Mouse (Mus musculus): ENCODE results near the gene Zfp426. TPM values are rescaled to one million over a fixed set of nuclear protein-coding genes. Genes with fewer than 3 reads are reported as not detected.

The Zfp426 gene
- 10 to 100 TPM; 30.0 to 33.5 TPM for total RNA-seq (2021)

DNA sequence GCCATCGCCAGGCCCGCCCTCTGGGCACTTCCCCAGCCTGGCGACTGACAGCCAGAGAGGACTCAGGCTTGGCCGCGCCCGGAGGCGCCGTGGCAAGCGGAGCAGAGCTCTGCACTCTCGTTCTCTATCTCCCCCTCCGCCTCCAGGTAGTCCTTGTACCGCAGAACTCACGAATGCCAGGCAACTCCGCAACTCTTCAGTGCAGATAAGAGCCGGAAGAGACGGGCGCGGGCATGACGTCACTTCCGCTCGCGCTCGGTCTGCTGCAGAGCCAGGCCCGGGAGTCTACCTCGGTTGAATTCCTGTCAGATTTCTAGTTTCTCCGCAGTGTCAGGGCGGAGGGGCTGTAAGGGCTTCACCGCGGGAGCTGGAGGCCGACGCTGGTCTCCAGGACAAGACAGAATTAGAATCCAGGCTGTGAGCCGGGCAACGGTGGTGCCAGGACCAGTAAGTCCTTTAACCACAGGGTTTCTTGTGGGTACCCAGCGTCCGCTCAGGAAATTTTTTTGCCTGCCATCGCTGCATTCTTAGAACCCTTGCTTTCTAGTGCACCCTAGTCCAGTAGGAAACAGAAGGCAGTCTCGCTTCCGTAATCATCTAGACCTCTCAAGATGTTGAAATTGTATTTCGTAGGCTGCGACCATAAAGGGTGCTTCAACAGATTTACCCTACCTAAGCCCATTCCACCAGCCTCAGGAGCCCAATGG, at the start of gene Zfp426:
Gene Zfp426, minus strand, starts transcription at position 220 of the 707 bp plus-strand sequence.
- peak; percentile 79 to 91 for DNase-seq (ENCODE audit: extremely low spot score in 1 of 2, low spot score in 2 of 2)
- intact Hi-C loops (cut with DNase I): loop anchor here (10.0 kb wide), 1 partner anchor 92 kb away; the partner anchor contains the start of gene Zfp846

DNA sequence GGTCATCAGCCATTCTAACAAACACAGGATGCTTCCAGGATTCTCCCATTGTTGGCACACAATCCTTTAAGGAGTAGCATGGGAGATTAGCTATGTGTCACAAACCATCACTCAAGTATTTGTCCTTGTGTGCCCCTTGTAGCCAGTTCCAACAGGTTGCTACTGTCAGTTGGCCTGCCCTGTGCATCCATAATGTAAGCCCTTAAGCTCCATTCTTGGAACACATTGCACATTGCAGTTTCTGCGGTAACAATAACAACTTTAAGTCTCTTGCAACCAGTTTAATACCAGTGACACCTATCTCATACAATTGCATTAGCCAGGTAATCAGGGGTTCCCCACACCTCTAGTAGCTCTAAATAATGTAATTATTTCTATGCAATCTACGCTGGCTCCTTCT, 44.1 kb upstream of the Zfp426 start:
- intact Hi-C loops (cut with DNase I): no loop called here
- DNase-seq (ENCODE audit: extremely low spot score in 1 of 2, low spot score in 2 of 2): no peak

DNA sequence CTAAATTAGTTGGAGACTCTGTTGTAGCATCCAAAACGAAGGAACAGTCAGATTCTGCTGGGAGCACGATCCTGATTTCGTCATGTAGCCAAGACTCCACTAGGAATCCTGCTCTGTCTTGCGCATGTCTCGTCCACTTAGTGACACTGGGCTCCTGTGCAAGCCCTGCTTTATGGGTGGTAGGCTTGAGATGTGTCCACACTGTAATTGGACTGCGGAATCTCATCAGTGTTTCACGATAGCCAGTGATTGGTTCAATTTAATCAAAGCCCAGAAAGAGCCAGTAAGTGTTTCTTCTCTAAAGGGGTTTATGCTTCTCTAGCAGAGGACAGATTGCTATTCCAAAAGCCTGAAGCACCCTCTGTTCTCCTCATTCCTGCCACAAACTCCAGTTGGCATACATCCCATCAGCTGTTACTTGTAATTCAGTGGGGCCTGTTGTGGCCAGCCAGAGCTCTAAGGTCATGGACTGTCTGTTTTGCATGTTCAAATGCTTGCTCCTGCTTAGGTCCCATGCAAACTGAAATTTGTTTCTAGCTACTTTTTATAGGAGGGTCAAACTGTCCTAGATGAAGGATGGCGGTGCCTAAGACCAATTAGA, 41.9 kb upstream of the Zfp426 start:
- peak; percentile 44 to 45 for DNase-seq (ENCODE audit: extremely low spot score in 1 of 2, low spot score in 2 of 2)
- intact Hi-C loops (cut with DNase I): no loop called here

- peak; percentile 91 to 95 for DNase-seq (ENCODE audit: extremely low spot score in 1 of 2, low spot score in 2 of 2)
- intact Hi-C loops (cut with DNase I): no loop called here
Measured at GRCm38 (mm10) chr9:20521306-20521957, 28.9 kb upstream of the Zfp426 start, which contains the start of gene Zfp266. Gene Zfp266, minus strand, starts transcription at chr9:20521417.

DNA sequence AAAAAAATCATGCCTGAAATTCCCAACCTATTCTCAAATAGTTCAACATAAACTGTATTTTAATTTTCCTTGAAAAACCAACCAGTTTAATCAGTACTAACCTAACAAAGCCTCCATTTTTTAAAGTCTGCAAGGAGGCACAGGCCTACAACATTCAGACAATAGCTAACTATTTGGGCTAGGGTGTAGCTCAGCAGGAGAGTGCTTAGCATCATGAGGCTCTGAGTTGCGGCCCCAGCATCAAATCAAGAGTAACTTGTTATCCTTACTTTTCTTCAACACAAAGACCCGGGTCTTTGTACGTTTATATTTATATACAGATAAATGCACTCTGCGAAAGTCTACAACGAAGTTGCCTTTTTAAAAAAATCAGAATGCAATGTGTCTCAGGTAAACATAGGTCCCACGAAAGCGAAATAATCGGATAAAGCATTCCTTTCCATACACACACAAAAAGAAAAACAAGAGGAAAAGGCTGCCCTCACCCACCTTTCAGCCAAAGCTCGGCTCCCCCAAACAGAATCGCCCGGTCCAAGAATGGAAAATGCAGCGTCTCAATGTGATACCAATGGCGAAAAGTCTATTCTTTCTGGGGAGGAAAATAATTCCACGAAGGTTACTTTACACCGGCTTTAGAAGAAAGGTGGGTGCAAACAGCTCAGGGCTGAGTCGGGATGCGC, 28.1 kb upstream of the Zfp426 start:
- DNase-seq (ENCODE audit: extremely low spot score in 1 of 2, low spot score in 2 of 2): no peak
- intact Hi-C loops (cut with DNase I): no loop called here

DNA sequence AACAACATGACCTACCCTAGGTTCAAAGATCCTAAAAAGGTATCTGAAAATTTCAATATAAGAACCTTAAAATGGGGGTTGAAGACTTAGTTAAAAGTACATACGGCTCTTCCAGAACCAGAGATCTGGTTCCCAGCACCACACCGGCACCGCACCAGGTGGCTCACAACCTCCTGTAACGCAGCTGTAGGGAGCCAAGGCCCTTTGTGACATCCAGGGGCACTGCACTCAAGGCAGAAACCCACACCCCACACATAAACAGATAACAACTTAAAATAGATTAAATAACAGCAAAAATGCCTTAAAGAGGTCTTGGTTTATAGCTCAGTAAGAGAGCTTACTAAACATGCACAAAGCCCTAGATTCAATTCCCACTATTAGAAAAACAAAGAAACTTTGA, 27.4 kb upstream of the Zfp426 start:
- no peak for DNase-seq (ENCODE audit: extremely low spot score in 1 of 2, low spot score in 2 of 2)
- intact Hi-C loops (cut with DNase I): no loop called here

- no peak for DNase-seq (ENCODE audit: extremely low spot score in 1 of 2, low spot score in 2 of 2)
- intact Hi-C loops (cut with DNase I): no loop called here
Measured at GRCm38 (mm10) chr9:20518708-20519107, 26.2 kb upstream of the Zfp426 start.

- intact Hi-C loops (cut with DNase I): no loop called here
- no peak for DNase-seq (ENCODE audit: extremely low spot score in 1 of 2, low spot score in 2 of 2)
Measured at GRCm38 (mm10) chr9:20517727-20518126, 25.2 kb upstream of the Zfp426 start.

- intact Hi-C loops (cut with DNase I): no loop called here
- DNase-seq (ENCODE audit: extremely low spot score in 1 of 2, low spot score in 2 of 2): no peak
Measured at GRCm38 (mm10) chr9:20514016-20514415, 21.5 kb upstream of the Zfp426 start.

DNA sequence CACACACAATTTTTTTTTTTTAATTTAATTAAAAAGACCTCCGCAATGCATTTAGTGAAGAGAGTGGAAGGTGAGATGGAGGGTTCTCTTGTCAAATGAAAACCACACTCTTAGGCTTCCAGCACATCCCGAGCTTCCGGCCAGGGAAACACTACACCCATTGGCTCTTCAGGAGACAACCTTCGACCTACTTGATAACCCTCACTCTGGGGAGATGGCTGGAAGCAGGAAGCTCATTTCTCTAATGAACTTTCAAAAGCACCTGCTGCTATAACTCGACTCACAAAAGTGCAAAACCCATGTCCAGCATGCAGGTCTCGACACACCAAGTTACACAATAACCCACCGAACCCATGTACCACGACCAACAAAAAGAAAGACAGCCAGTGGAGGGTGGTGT, 20.2 kb upstream of the Zfp426 start:
- intact Hi-C loops (cut with DNase I): no loop called here
- DNase-seq (ENCODE audit: extremely low spot score in 1 of 2, low spot score in 2 of 2): no peak

DNA sequence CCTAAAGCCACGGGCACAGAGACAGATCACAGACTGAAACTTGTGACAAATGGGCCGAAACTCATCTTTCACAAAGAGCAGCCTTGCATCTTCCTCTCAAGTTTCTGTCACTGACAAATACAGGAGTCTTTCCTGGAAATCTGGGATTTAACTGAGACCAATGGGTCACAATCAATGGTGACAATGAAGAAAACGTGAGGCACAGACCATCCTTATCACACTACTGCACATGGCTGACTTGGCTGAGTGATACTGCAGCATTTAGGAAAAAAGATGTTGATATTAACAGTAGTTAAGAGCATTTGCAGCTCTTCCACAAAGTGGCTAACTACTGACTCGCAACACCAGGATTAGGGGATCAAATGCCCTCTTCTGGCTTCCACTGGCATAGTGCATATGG, 19.1 kb upstream of the Zfp426 start:
- no peak for DNase-seq (ENCODE audit: extremely low spot score in 1 of 2, low spot score in 2 of 2)
- intact Hi-C loops (cut with DNase I): no loop called here

GRCm38 (mm10) chr9:20510346-20510745, 17.8 kb upstream of the Zfp426 start:
- no peak for DNase-seq (ENCODE audit: extremely low spot score in 1 of 2, low spot score in 2 of 2)
- intact Hi-C loops (cut with DNase I): no loop called here

GRCm38 (mm10) chr9:20509676-20510075, 17.1 kb upstream of the Zfp426 start:
- DNase-seq (ENCODE audit: extremely low spot score in 1 of 2, low spot score in 2 of 2): no peak
- intact Hi-C loops (cut with DNase I): no loop called here

DNA sequence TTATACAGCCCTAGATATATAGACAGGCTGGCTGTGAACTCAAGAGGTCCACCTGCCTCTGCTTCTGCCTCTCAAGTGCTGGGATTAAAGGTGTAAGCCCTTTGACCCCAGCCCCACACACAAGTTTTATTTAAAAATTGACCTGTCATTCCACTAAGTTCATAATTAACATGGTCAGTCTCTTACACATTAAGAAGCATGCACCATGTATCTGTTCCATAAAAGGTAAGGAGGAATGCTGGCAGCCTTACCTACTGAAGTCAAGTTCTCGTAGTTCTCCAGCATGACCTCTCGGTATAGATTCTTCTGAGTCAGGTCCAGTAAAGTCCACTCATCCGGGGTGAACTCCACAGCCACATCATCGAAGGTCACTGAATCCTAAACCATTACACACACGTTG, 12.3 kb upstream of the Zfp426 start:
- intact Hi-C loops (cut with DNase I): no loop called here
- DNase-seq (ENCODE audit: extremely low spot score in 1 of 2, low spot score in 2 of 2): no peak

DNA sequence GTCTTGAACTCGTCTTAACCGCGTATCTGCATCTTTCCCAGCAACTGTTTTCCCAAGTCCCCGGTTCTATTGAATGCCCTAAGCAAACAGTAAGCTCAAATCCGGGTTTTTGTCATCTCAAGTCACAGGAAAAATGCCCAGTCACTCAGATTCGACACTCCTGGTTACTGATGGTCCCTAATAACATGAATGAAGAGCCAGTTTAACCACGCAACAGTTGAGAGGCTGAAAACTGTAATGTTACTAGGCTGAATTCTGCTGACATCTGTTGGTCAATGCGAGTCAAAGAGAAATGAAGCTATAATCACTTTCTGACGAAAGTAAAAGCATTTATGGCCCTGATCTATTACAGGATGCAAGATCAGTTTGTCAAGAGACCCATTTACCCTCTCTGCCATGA, 735 bp upstream of the Zfp426 start:
- intact Hi-C loops (cut with DNase I): loop anchor here (10.0 kb wide), 1 partner anchor 92 kb away; the partner anchor contains the start of gene Zfp846
- DNase-seq (ENCODE audit: extremely low spot score in 1 of 2, low spot score in 2 of 2): no peak

- no peak for DNase-seq (ENCODE audit: extremely low spot score in 1 of 2, low spot score in 2 of 2)
- intact Hi-C loops (cut with DNase I): loop anchor here (10.0 kb wide), 1 partner anchor 93 kb away; the partner anchor contains the start of gene Zfp846
Measured at GRCm38 (mm10) chr9:20491858-20492526, 554 bp downstream of the Zfp426 start.

GRCm38 (mm10) chr9:20489536-20489935, 3.0 kb downstream of the Zfp426 start:
- no peak for DNase-seq (ENCODE audit: extremely low spot score in 1 of 2, low spot score in 2 of 2)
- intact Hi-C loops (cut with DNase I): no loop called here

DNA sequence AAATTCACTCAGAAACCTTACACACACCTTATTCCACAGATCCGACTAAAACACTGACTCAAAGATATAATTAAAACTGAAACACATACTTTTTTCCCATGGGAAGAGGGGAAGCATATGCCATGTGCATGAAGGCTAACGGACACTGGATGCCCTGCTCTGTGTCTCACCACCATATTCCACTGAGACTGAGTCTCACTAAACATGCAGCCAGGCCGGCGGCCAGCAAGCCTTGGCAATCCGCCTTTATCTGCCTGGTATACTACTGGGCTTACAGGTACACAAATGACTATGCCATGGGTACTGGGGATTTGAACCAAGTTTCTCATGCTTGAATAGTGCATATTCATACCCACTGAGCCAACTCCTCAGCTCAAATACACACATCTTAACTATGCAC, 13.2 kb downstream of the Zfp426 start:
- no peak for DNase-seq (ENCODE audit: extremely low spot score in 1 of 2, low spot score in 2 of 2)
- intact Hi-C loops (cut with DNase I): no loop called here

- intact Hi-C loops (cut with DNase I): no loop called here
- DNase-seq (ENCODE audit: extremely low spot score in 1 of 2, low spot score in 2 of 2): no peak
Measured at GRCm38 (mm10) chr9:20476632-20477031, 15.9 kb downstream of the Zfp426 start.

Measured in left cerebral cortex, postnatal 10 days (tissue).